Mouse (Mus musculus) hindbrain, embryonic 12.5 days (tissue): Measurements from ENCODE around the gene Tfdp2. TPM values are rescaled to one million over a fixed set of nuclear protein-coding genes. Genes with fewer than 3 reads are reported as not detected.
"Not testable (repeated sequence)": the region's sequence is repeated elsewhere in the genome, so short reads cannot be mapped to it uniquely, and the experiment has no call there.

Source experiments
- ATAC-seq: fragments of 200-750 bp; cut with Nextera tagmentation; 2 replicates; pipeline ENCODE4 v1.8.0; 2017; ENCODE audit warnings: moderate TSS enrichment; ENCODE audit not compliant: low FRiP score
- H3K27ac ChIP-seq: fragments of 300-500 bp; sonication (generic); 2 replicates; pipeline ENCODE4 v1.5.1; 2016; ENCODE audit warnings: mild to moderate bottlenecking
- H3K27me3 ChIP-seq: fragments of 300-500 bp; sonication (generic); 2 replicates; pipeline ENCODE4 v1.6.1; 2016; ENCODE audit warnings: mild to moderate bottlenecking
- H3K36me3 ChIP-seq: fragments of 300-500 bp; sonication (generic); 2 replicates; pipeline ENCODE4 v1.6.1; 2016; ENCODE audit warnings: mild to moderate bottlenecking
- H3K4me1 ChIP-seq: fragments of 300-500 bp; sonication (generic); 2 replicates; pipeline ENCODE4 v1.6.1; 2016
- H3K4me2 ChIP-seq: fragments of 300-500 bp; sonication (generic); replicated peaks from 2 replicates; pipeline ENCODE4 v1.6.1; 2016; ENCODE audit warnings: mild to moderate bottlenecking
- H3K4me3 ChIP-seq: fragments of 300-500 bp; sonication (generic); 2 replicates; pipeline ENCODE4 v1.5.1; 2016; ENCODE audit warnings: mild to moderate bottlenecking
- H3K9ac ChIP-seq: fragments of 300-500 bp; sonication (generic); 2 replicates; pipeline ENCODE4 v1.6.1; 2016; ENCODE audit warnings: mild to moderate bottlenecking, moderate library complexity
- H3K9me3 ChIP-seq: fragments of 300-500 bp; sonication (generic); replicated peaks from 2 replicates; pipeline ENCODE4 v1.6.1; 2016; ENCODE audit warnings: mild to moderate bottlenecking
- WGBS: fragments of 180-500 bp; shearing (Covaris S2); methylation state at CpG from one replicate; pipeline ENCODE4 v1.1.7; 2016; 5-methylcytosine and 5-hydroxymethylcytosine counted together
- polyA plus RNA-seq: library from polyadenylated mRNA; unstranded; fragments of >200 nt; fragmentation: Nextera tagmentation; extraction: Ambion mirVana; gene quantifications from 2 replicates; pipeline ENCODE4 v1.2.1, GENCODE M21; 2016

Gene Tfdp2
- polyA plus RNA-seq, 1 experiment from 2014 or later, result 59.1 TPM

GRCm38 (mm10) chr9:96324502-96324901 is 128.4 kb downstream of the Tfdp2 start:
- 60% methylated on average over 4 of the region's 4 CpGs for WGBS
- ATAC-seq, result peak; percentile 65
- no peaks in the 10 kb centered on the region for H3K9me3 ChIP-seq

DNA sequence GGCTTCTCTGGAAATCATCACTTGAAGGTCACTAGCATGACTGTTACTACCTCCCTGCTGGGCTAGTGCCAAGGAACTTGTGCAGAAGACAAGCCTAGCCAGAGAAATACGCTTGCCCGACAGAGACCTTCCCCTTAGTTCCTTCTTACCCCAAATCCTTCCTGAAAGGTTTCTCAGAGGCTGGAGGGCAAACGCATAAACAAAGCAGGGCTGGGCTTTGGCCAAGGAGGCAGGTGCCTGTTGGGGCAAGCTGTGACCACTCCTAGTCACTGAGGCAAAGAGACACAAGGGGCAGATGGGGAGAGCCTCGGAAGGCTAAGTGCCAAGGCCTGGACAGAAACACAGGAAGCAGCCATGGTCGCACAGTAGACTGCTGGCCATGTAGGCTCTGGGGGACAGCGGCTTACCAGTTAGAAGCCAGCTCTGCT is 130.4 kb downstream of the Tfdp2 start:
- Histone ChIP-seq H3K27me3 (no peaks in the 10 kb centered on the region), H3K4me2 (no peak overlapping the region), H3K9me3 (no peaks in the 10 kb centered on the region), H3K27ac (no peak overlapping the region; the same call in 1 of the 2 replicates), H3K4me3 (no peak overlapping the region), H3K9ac (no peak overlapping the region), H3K4me1 (peaks cover 7% of the 10 kb centered on the region; the same call in 1 of the 2 replicates), H3K36me3 (peaks cover 21% of the 10 kb centered on the region)
- WGBS, result 81% methylated on average over 6 of the region's 6 CpGs
- ATAC-seq, result no peak

More at GRCm38 (mm10) chr9:96324502-96324901, 128.4 kb downstream of the Tfdp2 start:
- H3K9ac ChIP-seq, result no peak overlapping the region
- H3K36me3 ChIP-seq, result peaks cover 24% of the 10 kb centered on the region
- peaks cover 7% of the 10 kb centered on the region; the same call in 1 of the 2 replicates for H3K4me1 ChIP-seq
- H3K4me2 ChIP-seq, result no peak overlapping the region
- H3K4me3 ChIP-seq, result no peak overlapping the region
- peak overlapping the region; percentile 35; the same call in 1 of the 2 replicates for H3K27ac ChIP-seq
- H3K27me3 ChIP-seq, result no peaks in the 10 kb centered on the region

DNA sequence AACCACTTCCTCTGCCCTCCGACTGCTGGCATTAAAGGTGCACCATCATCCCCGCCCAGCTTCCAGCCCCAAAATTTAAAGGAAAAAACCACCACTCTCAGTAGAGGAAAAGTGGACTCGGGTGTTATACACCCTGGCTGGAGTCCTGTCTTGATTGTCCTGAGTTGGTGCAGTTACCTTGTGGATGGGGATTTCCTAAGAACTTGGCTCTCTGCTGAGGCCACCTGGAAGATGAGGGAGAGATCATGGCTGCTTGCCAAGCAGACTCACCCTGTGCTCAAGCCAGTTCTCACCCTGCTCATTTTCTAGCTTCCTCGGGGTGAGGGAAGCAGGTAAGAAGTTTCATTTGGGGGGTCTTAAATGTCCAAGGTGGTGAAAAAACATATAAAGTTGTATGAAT is 132.2 kb downstream of the Tfdp2 start:
- ATAC-seq, result no peak

DNA sequence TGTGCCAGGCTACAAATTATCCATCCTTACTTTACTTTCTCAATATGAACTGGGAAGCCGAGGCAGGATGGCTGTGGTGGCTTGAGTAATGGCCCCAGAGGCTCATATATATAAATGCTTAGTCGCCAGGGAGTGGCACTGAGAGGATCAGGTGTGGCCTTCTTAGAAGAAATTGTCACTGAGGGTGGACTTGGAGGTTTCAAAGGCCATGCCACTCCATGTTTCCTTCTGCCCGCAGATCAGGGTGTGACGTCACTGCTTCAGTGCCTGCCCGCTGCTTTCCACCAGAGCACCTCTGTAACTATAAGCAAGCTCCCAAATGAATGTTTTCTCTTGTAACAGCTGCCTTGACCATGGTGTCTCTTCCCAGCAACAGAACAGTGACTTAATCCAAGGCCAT is 135.1 kb downstream of the Tfdp2 start:
- ATAC-seq, result no peak
- peaks cover 40% of the 10 kb centered on the region for H3K36me3 ChIP-seq
- H3K4me3 ChIP-seq, result no peak overlapping the region
- no peaks in the 10 kb centered on the region for H3K9me3 ChIP-seq
- WGBS, result 94% methylated on average over 5 of the region's 5 CpGs
- no peaks in the 10 kb centered on the region for H3K27me3 ChIP-seq
- no peaks in the 10 kb centered on the region for H3K4me1 ChIP-seq
- no peak overlapping the region for H3K4me2 ChIP-seq
- no peak overlapping the region for H3K9ac ChIP-seq
- H3K27ac ChIP-seq, result no peak overlapping the region

More for the DNA sequence above, 132.2 kb downstream of the Tfdp2 start:
- H3K4me3 ChIP-seq, result no peak overlapping the region
- H3K4me1 ChIP-seq, result peaks cover 7% of the 10 kb centered on the region; the same call in 1 of the 2 replicates
- no peaks in the 10 kb centered on the region for H3K27me3 ChIP-seq
- no peak overlapping the region for H3K9ac ChIP-seq
- H3K4me2 ChIP-seq, result no peak overlapping the region
- no peaks in the 10 kb centered on the region for H3K9me3 ChIP-seq
- H3K36me3 ChIP-seq, result peaks cover 25% of the 10 kb centered on the region
- WGBS, result 92% methylated on average over 4 of the region's 4 CpGs
- no peak overlapping the region for H3K27ac ChIP-seq

DNA sequence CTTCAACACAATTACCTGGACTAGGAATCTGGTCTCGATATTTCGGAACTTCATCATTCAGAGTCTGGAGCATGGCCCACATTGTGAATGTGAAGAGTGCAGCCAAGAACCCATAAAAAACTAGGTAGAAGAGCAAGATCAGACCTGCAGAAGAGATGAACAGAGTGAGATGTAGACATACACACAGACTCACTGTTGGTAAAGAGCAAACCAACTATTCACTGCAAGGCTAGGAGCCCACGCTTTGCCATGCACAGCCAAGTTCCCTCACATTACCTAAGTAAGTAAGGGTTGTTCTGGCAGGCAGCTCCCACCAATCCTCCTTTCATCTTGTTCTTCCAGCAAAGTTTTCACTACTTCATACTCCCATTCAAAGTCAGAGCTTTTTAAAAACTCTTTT is 149.7 kb downstream of the Tfdp2 start:
- Histone ChIP-seq H3K36me3 (peaks cover 18% of the 10 kb centered on the region; the same call in 1 of the 2 replicates), H3K4me3 (no peak overlapping the region), H3K9me3 (no peaks in the 10 kb centered on the region), H3K4me1 (no peaks in the 10 kb centered on the region; the same call in 1 of the 2 replicates), H3K27ac (no peak overlapping the region), H3K9ac (no peak overlapping the region), H3K4me2 (no peak overlapping the region), H3K27me3 (no peaks in the 10 kb centered on the region)
- ATAC-seq, result no peak
- 94% methylated on average over 3 of the region's 3 CpGs for WGBS

GRCm38 (mm10) chr9:96348885-96349284 is 152.8 kb downstream of the Tfdp2 start:
- H3K9ac ChIP-seq, result no peak overlapping the region
- no peak for ATAC-seq
- 0 out of 2 replicates have a peak, but pooled peaks cover 6% of the 10 kb centered on the region for H3K36me3 ChIP-seq
- no peaks in the 10 kb centered on the region for H3K27me3 ChIP-seq
- H3K4me2 ChIP-seq, result no peak overlapping the region
- H3K9me3 ChIP-seq, result no peaks in the 10 kb centered on the region
- 79% methylated on average over 5 of the region's 5 CpGs for WGBS
- no peak overlapping the region for H3K27ac ChIP-seq
- no peaks in the 10 kb centered on the region; the same call in 1 of the 2 replicates for H3K4me1 ChIP-seq
- H3K4me3 ChIP-seq, result no peak overlapping the region

GRCm38 (mm10) chr9:96350010-96350409 is 153.9 kb downstream of the Tfdp2 start:
- no peak overlapping the region for H3K4me2 ChIP-seq
- no peaks in the 10 kb centered on the region for H3K27me3 ChIP-seq
- WGBS, result 50% methylated on average over 4 of the region's 4 CpGs
- no peaks in the 10 kb centered on the region; the same call in 1 of the 2 replicates for H3K4me1 ChIP-seq
- H3K27ac ChIP-seq, result no peak overlapping the region
- no peak for ATAC-seq
- H3K9ac ChIP-seq, result no peak overlapping the region
- 0 out of 2 replicates have a peak, but pooled peaks cover under 1% of the 10 kb centered on the region for H3K36me3 ChIP-seq
- no peak overlapping the region for H3K4me3 ChIP-seq
- H3K9me3 ChIP-seq, result no peaks in the 10 kb centered on the region

GRCm38 (mm10) chr9:96350476-96350875 is 154.4 kb downstream of the Tfdp2 start:
- ATAC-seq, result no peak
- no peaks in the 10 kb centered on the region; the same call in 1 of the 2 replicates for H3K4me1 ChIP-seq
- 71% methylated on average over 3 of the region's 3 CpGs for WGBS

GRCm38 (mm10) chr9:96351771-96352170 is 155.7 kb downstream of the Tfdp2 start:
- 93% methylated on average over 6 of the region's 6 CpGs for WGBS

More at GRCm38 (mm10) chr9:96350476-96350875, 154.4 kb downstream of the Tfdp2 start:
- no peak overlapping the region for H3K4me3 ChIP-seq
- H3K9ac ChIP-seq, result no peak overlapping the region
- no peaks in the 10 kb centered on the region for H3K9me3 ChIP-seq
- H3K27me3 ChIP-seq, result no peaks in the 10 kb centered on the region
- H3K27ac ChIP-seq, result no peak overlapping the region
- H3K4me2 ChIP-seq, result no peak overlapping the region
- H3K36me3 ChIP-seq, result no peaks in the 10 kb centered on the region

DNA sequence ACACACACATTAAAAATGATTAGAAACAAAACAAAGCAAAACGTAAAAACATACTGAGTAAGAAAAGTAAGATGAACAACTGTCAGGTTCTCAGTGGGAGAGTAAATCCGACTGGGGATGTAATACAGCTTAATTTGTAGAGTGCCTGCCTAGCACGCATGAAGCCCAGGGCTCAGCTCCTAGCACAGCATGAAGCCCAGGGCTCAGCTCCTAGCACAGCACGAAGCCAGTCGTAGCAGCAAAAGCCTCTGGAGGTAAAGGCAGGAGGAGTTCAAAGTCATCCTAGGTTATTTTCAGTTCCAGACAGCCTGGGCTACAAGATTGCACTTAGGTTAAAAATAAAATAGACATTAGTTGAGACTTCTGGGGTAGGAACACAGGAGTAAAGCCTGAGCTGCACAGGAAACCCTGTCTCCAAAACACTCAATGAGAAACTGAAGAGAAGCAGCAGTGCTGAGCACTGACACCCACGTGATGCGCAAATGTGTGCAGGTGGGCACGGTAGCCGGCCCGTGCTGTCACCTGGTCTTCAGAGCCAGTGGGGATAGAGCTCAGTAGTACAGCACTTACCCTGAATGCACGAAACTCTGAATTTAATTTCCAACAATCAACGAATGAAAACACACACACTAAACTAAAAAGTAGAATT is 157.2 kb downstream of the Tfdp2 start:
- H3K27ac ChIP-seq, result no peak overlapping the region

More at GRCm38 (mm10) chr9:96351771-96352170, 155.7 kb downstream of the Tfdp2 start:
- not testable (repeated sequence) for H3K27ac ChIP-seq, H3K4me3 ChIP-seq, H3K4me1 ChIP-seq, H3K9me3 ChIP-seq, ATAC-seq, H3K27me3 ChIP-seq, H3K4me2 ChIP-seq, H3K9ac ChIP-seq, H3K36me3 ChIP-seq

DNA sequence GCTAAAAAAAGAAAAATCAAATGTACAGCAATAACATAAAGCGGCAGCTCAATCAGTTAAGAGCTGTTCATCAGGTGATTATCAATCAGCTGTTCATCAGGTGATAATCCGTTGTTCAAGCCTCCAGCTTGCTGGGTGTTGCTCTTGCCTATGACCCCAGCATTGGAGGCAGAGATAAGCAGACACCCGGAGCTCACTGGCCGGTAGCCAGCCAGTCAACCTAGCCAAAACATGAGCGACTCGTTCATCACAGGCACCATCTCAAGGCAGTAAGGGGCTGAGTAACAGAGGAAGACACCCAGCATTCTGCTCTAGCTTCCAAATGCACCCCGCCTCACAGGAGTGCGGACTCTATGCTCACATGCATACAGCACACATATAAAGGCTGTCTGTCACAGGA is 157.7 kb downstream of the Tfdp2 start:
- Histone ChIP-seq H3K9me3 (no peaks in the 10 kb centered on the region), H3K4me2 (no peak overlapping the region), H3K4me3 (no peak overlapping the region), H3K9ac (no peak overlapping the region), H3K36me3 (no peaks in the 10 kb centered on the region), H3K4me1 (no peaks in the 10 kb centered on the region; the same call in 1 of the 2 replicates), H3K27me3 (no peaks in the 10 kb centered on the region), H3K27ac (no peak overlapping the region)
- ATAC-seq, result no peak
- 80% methylated on average over 8 of the region's 8 CpGs for WGBS

More for the DNA sequence above, 157.2 kb downstream of the Tfdp2 start:
- WGBS, result 84% methylated on average over 12 of the region's 12 CpGs
- no peak overlapping the region for H3K4me3 ChIP-seq
- H3K9ac ChIP-seq, result no peak overlapping the region
- no peak for ATAC-seq
- H3K27me3 ChIP-seq, result no peaks in the 10 kb centered on the region
- H3K4me2 ChIP-seq, result no peak overlapping the region
- no peaks in the 10 kb centered on the region for H3K36me3 ChIP-seq
- H3K9me3 ChIP-seq, result no peaks in the 10 kb centered on the region
- no peaks in the 10 kb centered on the region; the same call in 1 of the 2 replicates for H3K4me1 ChIP-seq

DNA sequence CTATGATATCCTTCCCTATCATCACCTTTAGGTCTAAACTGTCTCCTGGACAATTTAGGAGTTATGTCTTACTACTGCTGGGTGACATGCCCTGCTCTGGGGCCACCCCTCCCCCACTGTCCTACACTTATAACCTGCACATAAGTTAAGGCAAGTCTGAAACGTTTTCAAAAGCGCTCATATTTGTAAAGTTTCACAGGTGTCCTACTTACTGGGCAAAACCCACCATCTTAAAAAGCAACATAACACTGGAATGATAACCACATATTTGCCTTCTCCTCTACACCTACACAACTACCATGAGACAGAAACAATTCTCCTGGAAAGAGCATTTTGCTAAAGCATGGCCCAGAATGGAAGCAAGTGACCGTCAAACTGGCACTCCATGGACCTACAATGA is 164.0 kb downstream of the Tfdp2 start:
- Histone ChIP-seq H3K27ac (no peak overlapping the region), H3K27me3 (no peaks in the 10 kb centered on the region), H3K4me3 (no peak overlapping the region), H3K36me3 (no peaks in the 10 kb centered on the region), H3K4me2 (no peak overlapping the region), H3K9ac (no peak overlapping the region), H3K4me1 (peaks cover 24% of the 10 kb centered on the region), H3K9me3 (no peaks in the 10 kb centered on the region)
- ATAC-seq, result no peak
- 88% methylated on average over 3 of the region's 3 CpGs for WGBS
